Mouse (Mus musculus) kidney, adult 2 months (tissue): Measurements from ENCODE around the gene Zfp36l2. TPM values are rescaled to one million over a fixed set of nuclear protein-coding genes. Genes with fewer than 3 reads are reported as not detected.

Experiments
- DNase-seq: peaks from one replicate; pipeline ENCODE4 v3.0.0; 2021
- H3K27ac ChIP-seq: fragments of 200-500 bp; 2 replicates; pipeline ENCODE4 v1.5.1; 2012; ENCODE audit warnings: low read depth, low read length, control low read depth, inconsistent platforms; ENCODE audit not compliant: insufficient read depth
- H3K27me3 ChIP-seq: fragments of 200-500 bp; replicated peaks from 2 replicates; pipeline ENCODE4 v1.6.1; 2012; ENCODE audit warnings: mild to moderate bottlenecking, moderate library complexity, low read length, inconsistent platforms; ENCODE audit not compliant: control insufficient read depth, insufficient read depth
- H3K36me3 ChIP-seq: fragments of 200-500 bp; 2 replicates; pipeline ENCODE4 v1.6.1; 2012; ENCODE audit warnings: mild to moderate bottlenecking, moderate library complexity, low read length, inconsistent platforms; ENCODE audit not compliant: control insufficient read depth, insufficient read depth
- H3K4me1 ChIP-seq: fragments of 200-500 bp; 2 replicates; pipeline ENCODE4 v1.6.1; 2011; ENCODE audit warnings: low read length; ENCODE audit not compliant: control insufficient read depth, insufficient read depth
- H3K4me3 ChIP-seq: fragments of 200-500 bp; 2 replicates; pipeline ENCODE4 v1.5.1; 2011; ENCODE audit warnings: mild to moderate bottlenecking, low read depth, low read length, control low read depth; ENCODE audit not compliant: insufficient read depth
- CTCF ChIP-seq: fragments of 200-500 bp; conservative IDR thresholded peaks from 2 replicates; pipeline ENCODE4 v1.5.1; 2011; ENCODE audit warnings: low read depth, mild to moderate bottlenecking, control low read depth, low read length, moderate library complexity, mixed read lengths; ENCODE audit not compliant: insufficient read depth, insufficient read length
- POLR2A ChIP-seq: fragments of 200-500 bp; IDR thresholded peaks from one replicate; pipeline ENCODE4 v1.6.1; 2011; ENCODE audit warnings: low read depth, low read length, control low read depth
- WGBS: fragments of 180-500 bp; shearing (Covaris S2); methylation state at CpG from one replicate; pipeline ENCODE4 v1.1.7; 2018; 5-methylcytosine and 5-hydroxymethylcytosine counted together
- polyA plus RNA-seq: library from polyadenylated mRNA; depleted of rRNA; stranded (reverse); fragments of >200 nt; gene quantifications from 2 replicates; pipeline ENCODE4 v1.2.3, GENCODE M21; 2012

Zfp36l2 gene
- polyA plus RNA-seq, 1 experiment, result 34.3 TPM

GRCm38 (mm10) chr17:84177481-84177880 lies 10.3 kb downstream of the Zfp36l2 start:
- 44% methylated on average over 8 of the region's 8 CpGs for WGBS
- Histone ChIP-seq H3K4me1 (peaks cover 19% of the 10 kb centered on the region), H3K4me3 (no peak overlapping the region), H3K27ac (no peak overlapping the region), H3K36me3 (no peaks in the 10 kb centered on the region), H3K27me3 (no peaks in the 10 kb centered on the region)
- no peak for TF ChIP-seq POLR2A
- TF ChIP-seq CTCF, result no peak
- DNase-seq, result peak; percentile 80

GRCm38 (mm10) chr17:84176446-84176845 lies 11.3 kb downstream of the Zfp36l2 start:
- Histone ChIP-seq H3K36me3 (no peaks in the 10 kb centered on the region), H3K4me3 (no peak overlapping the region), H3K27me3 (no peaks in the 10 kb centered on the region), H3K4me1 (peaks cover 10% of the 10 kb centered on the region), H3K27ac (no peak overlapping the region)
- TF ChIP-seq CTCF (no peak), POLR2A (no peak)
- no peak for DNase-seq
- 88% methylated on average over 7 of the region's 7 CpGs for WGBS

- H3K4me1 ChIP-seq, result no peaks in the 10 kb centered on the region
- TF ChIP-seq CTCF (no peak), POLR2A (no peak)
- WGBS, result 97% methylated on average over 17 of the region's 17 CpGs
- no peaks in the 10 kb centered on the region for H3K27me3 ChIP-seq
- no peak overlapping the region for H3K4me3 ChIP-seq
- H3K36me3 ChIP-seq, result no peaks in the 10 kb centered on the region
- no peak overlapping the region for H3K27ac ChIP-seq
- DNase-seq, result no peak
Observed at GRCm38 (mm10) chr17:84175196-84175595, 12.6 kb downstream of the Zfp36l2 start.

DNA sequence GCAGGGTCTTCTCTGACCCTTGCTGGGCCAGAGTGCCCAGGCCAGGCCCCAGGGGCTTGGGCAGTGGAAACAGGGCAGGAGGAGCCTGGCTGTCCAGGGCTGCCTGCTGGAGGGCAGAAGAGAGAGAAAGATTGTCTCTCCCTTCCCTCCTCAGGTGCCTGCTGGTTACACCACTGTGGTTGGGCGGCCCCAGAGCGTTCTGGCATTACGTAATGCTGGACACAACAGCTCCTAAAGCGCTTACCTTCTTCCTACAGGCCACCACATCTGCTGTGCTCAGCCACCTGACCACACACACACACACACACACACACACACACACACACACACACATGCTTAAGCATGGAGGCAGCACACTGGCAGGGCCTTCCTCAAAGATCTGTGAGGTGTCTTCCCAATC lies 20.4 kb downstream of the Zfp36l2 start:
- Histone ChIP-seq H3K4me3 (no peak overlapping the region), H3K36me3 (no peaks in the 10 kb centered on the region), H3K27ac (no peak overlapping the region), H3K27me3 (no peaks in the 10 kb centered on the region), H3K4me1 (no peaks in the 10 kb centered on the region)
- DNase-seq, result no peak
- no peak for TF ChIP-seq CTCF
- no peak for TF ChIP-seq POLR2A
- 96% methylated on average over 4 of the region's 4 CpGs for WGBS

DNA sequence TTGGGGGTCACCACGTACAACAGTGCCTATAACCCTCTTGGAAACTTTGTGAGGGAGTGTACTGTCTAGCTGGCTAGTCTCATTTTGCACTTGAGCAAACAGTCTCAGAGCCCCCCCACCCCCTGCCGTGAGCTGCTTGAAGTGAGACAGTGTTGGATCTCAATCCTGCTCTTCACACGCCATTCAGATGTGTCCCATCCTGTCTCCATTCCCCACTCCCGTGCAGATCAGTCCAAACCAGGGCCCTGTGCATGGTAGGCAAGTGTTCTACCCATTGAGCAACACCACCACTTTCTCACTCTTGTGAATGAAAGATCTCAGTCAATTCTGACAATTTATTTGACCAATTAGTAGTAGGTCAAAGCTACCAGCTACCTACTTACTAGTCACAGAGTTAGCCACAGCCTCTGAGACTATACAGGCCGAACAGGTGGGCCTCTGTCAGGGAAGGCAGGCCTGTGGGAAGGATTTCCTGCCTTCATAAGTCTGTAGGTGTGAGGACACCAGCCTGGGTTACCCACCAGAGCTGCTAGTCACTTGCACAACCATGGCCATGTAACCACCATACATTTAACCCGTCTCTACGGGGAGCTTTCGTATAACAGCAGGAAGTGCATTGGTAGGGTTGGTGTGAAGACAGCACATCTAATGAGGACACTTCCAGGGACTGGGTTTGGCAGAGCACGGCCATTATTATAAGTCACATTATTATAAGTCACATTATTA lies 21.4 kb downstream of the Zfp36l2 start:
- no peaks in the 10 kb centered on the region for H3K36me3 ChIP-seq
- DNase-seq, result no peak
- no peak overlapping the region for H3K27ac ChIP-seq
- no peaks in the 10 kb centered on the region for H3K27me3 ChIP-seq
- H3K4me3 ChIP-seq, result no peak overlapping the region
- 88% methylated on average over 9 of the region's 9 CpGs for WGBS
- TF ChIP-seq POLR2A (no peak), CTCF (no peak)
- no peaks in the 10 kb centered on the region for H3K4me1 ChIP-seq

GRCm38 (mm10) chr17:84165735-84166134 lies 22.0 kb downstream of the Zfp36l2 start:
- Histone ChIP-seq H3K4me3 (no peak overlapping the region), H3K27ac (no peak overlapping the region), H3K36me3 (no peaks in the 10 kb centered on the region), H3K27me3 (no peaks in the 10 kb centered on the region), H3K4me1 (no peaks in the 10 kb centered on the region)
- no peak for DNase-seq
- TF ChIP-seq CTCF (no peak), POLR2A (no peak)
- 78% methylated on average over 3 of the region's 3 CpGs for WGBS

DNA sequence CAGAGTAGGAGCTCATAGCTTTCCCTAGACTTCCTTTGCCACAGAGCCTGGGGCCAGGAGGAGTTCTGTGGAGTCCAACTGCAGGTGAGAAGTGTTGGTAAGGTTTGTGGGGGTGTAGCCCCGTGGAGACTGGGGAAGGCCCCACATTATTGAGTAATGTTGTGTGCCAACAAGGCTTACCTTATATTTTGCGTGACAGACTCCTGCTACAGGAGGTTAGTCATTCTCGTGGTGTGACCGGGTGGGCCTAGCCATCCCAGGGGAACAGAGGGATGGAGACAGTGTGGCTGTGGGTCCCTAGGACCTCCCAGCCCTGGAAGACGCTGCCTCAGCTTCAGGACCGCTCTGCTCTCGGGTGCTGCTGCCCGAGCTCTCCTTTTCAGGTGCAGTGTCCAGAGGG lies 23.6 kb downstream of the Zfp36l2 start:
- Histone ChIP-seq H3K27ac (no peak overlapping the region), H3K36me3 (no peaks in the 10 kb centered on the region), H3K4me1 (peaks cover 3% of the 10 kb centered on the region; the same call in 1 of the 2 replicates), H3K4me3 (no peak overlapping the region), H3K27me3 (no peaks in the 10 kb centered on the region)
- DNase-seq, result no peak
- TF ChIP-seq CTCF (no peak), POLR2A (no peak)
- 94% methylated on average over 8 of the region's 8 CpGs for WGBS
